Mouse (Mus musculus) liver, embryonic 14.5 days (tissue): ENCODE data around the gene Tmprss5. TPM values are rescaled to one million over a fixed set of nuclear protein-coding genes. Genes with fewer than 3 reads are reported as not detected.

Experiments used
- ATAC-seq: fragments of 200-750 bp; cut with Nextera tagmentation; 2 replicates; pipeline ENCODE4 v1.8.0; 2017; ENCODE audit warnings: moderate number of reproducible peaks, mild to moderate bottlenecking, moderate library complexity; ENCODE audit not compliant: insufficient read depth
- DNase-seq, 3 experiments: peaks; one replicate each; pipeline ENCODE4 v3.0.0-alpha.2; 2012 to 2013; ENCODE audit warnings: low read depth in 3 of 3, low spot score in 3 of 3
- H3K27ac ChIP-seq: fragments of 300-500 bp; sonication (generic); 2 replicates; pipeline ENCODE4 v1.5.1; 2014; ENCODE audit warnings: moderate library complexity, mild to moderate bottlenecking, control low read depth, inconsistent platforms
- H3K27me3 ChIP-seq: fragments of 300-500 bp; sonication (generic); 2 replicates; pipeline ENCODE4 v1.6.1; 2014; ENCODE audit warnings: mild to moderate bottlenecking, low read length, moderate library complexity; ENCODE audit not compliant: control insufficient read depth, insufficient read depth
- H3K36me3 ChIP-seq: fragments of 300-500 bp; sonication (generic); replicated peaks from 2 replicates; pipeline ENCODE4 v1.6.1; 2014; ENCODE audit warnings: low read depth; ENCODE audit not compliant: control insufficient read depth, insufficient read depth
- H3K4me1 ChIP-seq, 2 experiments: fragments of 200-500 bp in 1 of 2; fragments of 300-500 bp in 1 of 2; sonication (generic) in 1 of 2; replicated peaks; 2 replicates each; pipeline ENCODE4 v1.6.1; 2012 to 2014; ENCODE audit warnings: antibody characterized with exemption in 1 of 2, inconsistent platforms in 1 of 2, low read length in 1 of 2; ENCODE audit not compliant: control insufficient read depth in 2 of 2, insufficient read depth in 2 of 2
- H3K4me2 ChIP-seq: fragments of 300-500 bp; sonication (generic); 2 replicates; pipeline ENCODE4 v1.6.1; 2014; ENCODE audit warnings: low read depth, mild to moderate bottlenecking, control low read depth, moderate library complexity
- H3K4me3 ChIP-seq, 2 experiments: fragments of 200-500 bp in 1 of 2; fragments of 300-500 bp in 1 of 2; sonication (generic) in 1 of 2; 2 replicates each; pipeline ENCODE4 v1.5.1; 2012 to 2014; ENCODE audit warnings: low read depth in 2 of 2, low read length in 2 of 2, mild to moderate bottlenecking in 2 of 2, control low read depth in 1 of 2, inconsistent platforms in 1 of 2, moderate library complexity in 1 of 2; ENCODE audit not compliant: insufficient read depth in 1 of 2
- H3K9ac ChIP-seq: fragments of 300-500 bp; sonication (generic); replicated peaks from 2 replicates; pipeline ENCODE4 v1.6.1; 2014; ENCODE audit warnings: mild to moderate bottlenecking, control low read depth, moderate library complexity
- H3K9me3 ChIP-seq: fragments of 300-500 bp; sonication (generic); 2 replicates; pipeline ENCODE4 v1.6.1; 2016; ENCODE audit warnings: low read length, mixed read lengths; ENCODE audit not compliant: control insufficient read depth
- CTCF ChIP-seq: IDR thresholded peaks from 2 replicates; pipeline ENCODE4 v1.5.1; 2016; ENCODE audit warnings: antibody characterized with exemption, low read depth, control low read depth
- EP300 ChIP-seq: IDR thresholded peaks from 2 replicates; pipeline ENCODE4 v1.6.1; 2016; ENCODE audit warnings: antibody characterized with exemption, low read depth
- WGBS: fragments of 180-500 bp; shearing (Covaris S2); extraction: QIAGEN DNeasy Blood & Tissue Kit; methylation state at CpG from one replicate; pipeline ENCODE4 v1.1.7; 2014; ENCODE audit not compliant: insufficient replicate concordance; 5-methylcytosine and 5-hydroxymethylcytosine counted together
- polyA plus RNA-seq, 2 experiments: library from polyadenylated mRNA; depleted of rRNA in 1 of 2; stranded (reverse) in 1 of 2; unstranded in 1 of 2; fragments of >200 nt; fragmentation: Nextera tagmentation in 1 of 2; extraction: Ambion mirVana in 1 of 2; gene quantifications; 2 replicates each; pipeline versions ENCODE4 v1.2.1 to v1.2.3; 2012 to 2014

Gene Tmprss5
- polyA plus RNA-seq (2012; rRNA removed) (0.02 TPM in 1 of 2 replicates, not detected in the other), polyA plus RNA-seq (2014; fragmentation: Nextera tagmentation; extraction: Ambion mirVana) (not detected in 2 replicates)

DNA sequence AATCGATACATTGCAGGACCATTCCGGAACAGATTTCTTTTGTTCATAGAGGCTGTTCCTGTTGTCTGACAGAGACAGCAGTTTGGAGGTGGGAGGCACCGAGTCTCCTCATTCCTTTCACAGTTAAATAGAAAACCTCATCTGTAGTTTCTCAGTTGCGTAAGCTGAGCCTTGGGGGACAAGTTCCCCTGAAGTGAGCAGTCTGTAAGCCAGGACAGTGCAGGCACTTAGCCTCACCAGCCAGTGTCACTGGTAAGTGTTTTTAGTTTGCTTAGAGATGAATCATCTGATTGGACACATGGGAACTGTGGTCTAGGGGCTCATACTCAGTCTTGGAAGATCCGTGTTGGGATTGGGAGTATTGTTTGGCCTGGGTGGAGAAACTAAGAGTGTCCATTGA lies at the start of gene Tmprss5:
Tmprss5 (plus strand) TSS at position 154 of the 400 bp plus-strand sequence.
- DNase-seq, result no peak
- H3K9me3 ChIP-seq, result no peaks in the 10 kb centered on the region
- no peak within 1 kb of the TSS for H3K4me2 ChIP-seq
- H3K4me3 ChIP-seq, result no peak within 1 kb of the TSS
- no peak for ATAC-seq
- H3K27ac ChIP-seq, result no peak within 1 kb of the TSS
- no peak within 1 kb of the TSS for H3K9ac ChIP-seq
- TF ChIP-seq CTCF, result no peak
- no peak for TF ChIP-seq EP300
- 68% methylated on average over 5 of the region's 5 CpGs for WGBS
- no peaks in the 10 kb centered on the region for H3K4me1 ChIP-seq
- no peaks in the 10 kb centered on the region for H3K27me3 ChIP-seq
- peaks cover 25% of the 10 kb centered on the region for H3K36me3 ChIP-seq

DNA sequence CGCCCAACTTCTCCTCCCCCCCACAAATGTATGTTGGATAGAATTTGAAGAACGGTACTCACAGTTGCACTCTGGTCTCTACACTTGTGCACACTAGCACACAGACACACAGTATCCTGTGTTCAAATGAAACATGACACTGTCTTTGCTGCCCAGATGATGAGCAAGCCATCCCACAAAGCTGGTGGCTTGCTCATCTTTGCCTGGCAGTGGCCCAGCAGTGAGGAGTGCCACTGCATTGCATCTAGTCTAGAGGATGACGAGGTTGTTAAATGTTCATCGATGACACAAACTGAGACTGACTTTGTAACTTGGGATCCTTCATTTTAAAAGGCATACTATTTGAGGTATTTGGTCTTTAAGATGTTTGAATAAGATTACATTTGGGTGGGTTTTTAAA lies 46.3 kb upstream of the Tmprss5 start:
- H3K4me1 ChIP-seq, result no peaks in the 10 kb centered on the region
- H3K27me3 ChIP-seq, result no peaks in the 10 kb centered on the region
- WGBS, result 72% methylated on average over 4 of the region's 4 CpGs
- ATAC-seq, result no peak
- no peak for DNase-seq
- TF ChIP-seq EP300, result no peak
- TF ChIP-seq CTCF, result no peak
- H3K9ac ChIP-seq, result no peak overlapping the region
- no peak overlapping the region for H3K27ac ChIP-seq
- no peak overlapping the region for H3K4me2 ChIP-seq
- H3K4me3 ChIP-seq, result no peak overlapping the region
- H3K36me3 ChIP-seq, result no peaks in the 10 kb centered on the region; the same call in 1 of the 2 replicates
- H3K9me3 ChIP-seq, result no peaks in the 10 kb centered on the region

DNA sequence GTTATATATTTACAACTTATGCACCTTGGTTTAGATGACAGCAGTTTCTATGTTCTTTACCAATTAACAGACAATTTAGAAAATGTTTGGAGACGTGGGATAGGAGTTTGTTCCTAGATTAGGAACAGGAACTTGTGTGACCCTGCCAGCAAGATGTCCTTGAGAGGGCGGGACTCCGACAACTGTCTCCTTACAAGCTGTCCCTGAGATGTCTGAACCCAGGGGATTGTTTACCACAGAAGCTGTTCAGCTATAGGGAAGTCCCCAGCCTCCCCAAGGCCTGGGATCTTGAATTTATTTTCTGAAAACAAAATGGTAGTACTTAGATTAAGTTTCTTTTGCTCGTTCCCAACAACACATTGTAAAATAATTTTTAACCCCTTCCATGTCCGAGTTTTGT lies 30.2 kb upstream of the Tmprss5 start:
- ATAC-seq, result no peak
- TF ChIP-seq CTCF (no peak), EP300 (no peak)

DNA sequence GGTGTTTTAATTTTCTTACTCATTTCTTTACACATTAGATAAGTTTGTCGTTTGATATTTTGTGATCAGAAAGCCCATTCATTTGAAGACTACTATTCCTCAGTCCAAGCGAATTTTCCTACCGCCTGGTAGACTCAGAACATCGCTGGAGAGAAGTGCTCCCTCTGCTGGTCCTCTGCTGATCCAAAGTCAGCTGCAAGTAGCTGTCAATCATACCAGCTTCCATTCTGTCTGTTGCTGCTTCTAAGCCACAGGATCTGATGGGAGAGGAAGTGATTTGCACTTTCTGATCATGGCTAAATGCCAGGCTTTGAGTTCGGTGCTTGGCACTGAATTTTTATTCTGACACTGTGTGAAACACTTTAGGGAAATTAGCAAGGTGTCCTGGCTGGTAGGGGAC lies 29.7 kb upstream of the Tmprss5 start:
- Histone ChIP-seq H3K4me2 (no peak overlapping the region), H3K9ac (no peak overlapping the region), H3K9me3 (no peaks in the 10 kb centered on the region), H3K4me1 (peaks cover 6% of the 10 kb centered on the region in 2 experiments; a peak in 3 of 4 replicates), H3K27ac (no peak overlapping the region), H3K27me3 (no peaks in the 10 kb centered on the region), H3K36me3 (no peaks in the 10 kb centered on the region), H3K4me3 (no peak overlapping the region)
- ATAC-seq, result no peak
- WGBS, result 3% methylated on average over 5 of the region's 5 CpGs
- TF ChIP-seq CTCF (peak; percentile 84), EP300 (no peak)
- DNase-seq, result peak; percentile 26 to 40 (median 29)

More for the DNA sequence above, 30.2 kb upstream of the Tmprss5 start:
- Histone ChIP-seq H3K9me3 (no peaks in the 10 kb centered on the region), H3K4me2 (no peak overlapping the region), H3K9ac (no peak overlapping the region), H3K4me1 (peaks cover 5 to 6% of the 10 kb centered on the region in 2 experiments; a peak in 3 of 4 replicates), H3K27ac (no peak overlapping the region), H3K36me3 (no peaks in the 10 kb centered on the region), H3K27me3 (no peaks in the 10 kb centered on the region), H3K4me3 (no peak overlapping the region)
- WGBS, result 41% methylated on average over 5 of the region's 5 CpGs
- DNase-seq, result no peak

DNA sequence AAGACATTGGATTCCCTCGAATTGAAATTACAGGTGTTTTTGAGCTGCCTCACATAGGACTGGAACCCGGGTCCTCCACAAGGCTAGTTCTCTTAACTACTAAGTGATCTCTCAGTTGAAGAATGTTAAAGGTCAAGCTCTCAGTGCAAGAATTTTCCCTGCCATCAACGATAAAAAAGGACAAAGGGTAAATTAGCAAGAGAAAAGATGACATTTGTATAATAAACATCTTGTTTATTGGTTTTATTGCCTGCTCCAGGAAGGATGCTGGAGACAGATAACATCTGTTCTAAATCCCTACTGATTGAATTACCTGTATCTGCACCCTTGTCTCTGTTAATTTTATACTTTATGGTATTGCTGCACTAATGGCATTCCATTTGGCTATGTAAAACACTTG lies 27.0 kb upstream of the Tmprss5 start:
- H3K9ac ChIP-seq, result no peak overlapping the region
- no peak for DNase-seq
- H3K4me2 ChIP-seq, result no peak overlapping the region; the same call in 1 of the 2 replicates
- no peak overlapping the region for H3K4me3 ChIP-seq
- no peaks in the 10 kb centered on the region for H3K9me3 ChIP-seq
- no peaks in the 10 kb centered on the region for H3K27me3 ChIP-seq
- no peak for ATAC-seq
- H3K4me1 ChIP-seq, result peaks cover 9 to 14% of the 10 kb centered on the region in 2 experiments
- H3K27ac ChIP-seq, result no peak overlapping the region
- 61% methylated on average over 3 of the region's 3 CpGs for WGBS
- H3K36me3 ChIP-seq, result peaks cover 10% of the 10 kb centered on the region
- TF ChIP-seq CTCF, result no peak
- no peak for TF ChIP-seq EP300
